Mouse (Mus musculus): Measurements from ENCODE around the gene Ppm1h. TPM values are rescaled to one million over a fixed set of nuclear protein-coding genes. Genes with fewer than 3 reads are reported as not detected.

Ppm1h gene
- polyA plus RNA-seq, 2 experiments, result 0.60 to 1.5 TPM

GRCm38 (mm10) chr10:122912701-122913368 is 234.3 kb downstream of the Ppm1h start:
- Histone ChIP-seq H3K9me3 (ENCODE audit: control insufficient read depth, low read length) (no peaks in the 10 kb centered on the region), H3K4me2 (ENCODE audit: low read depth) (no peak overlapping the region), H3K36me3 (replicated peaks; ENCODE audit: control insufficient read depth, insufficient read depth, low read depth) (no peaks in the 10 kb centered on the region), H3K4me3 (ENCODE audit: insufficient read depth in 1 of 2, low read depth in 2 of 2, low read length in 2 of 2) (no peak overlapping the region), H3K27me3 (ENCODE audit: control insufficient read depth, insufficient read depth, low read length) (no peaks in the 10 kb centered on the region), H3K4me1 (replicated peaks; ENCODE audit: control insufficient read depth in 2 of 2, insufficient read depth in 2 of 2, low read length in 1 of 2) (peaks cover 0 to 2% of the 10 kb centered on the region in 2 experiments; a peak in 1 of 4 replicates), H3K9ac (replicated peaks) (no peak overlapping the region), H3K27ac (no peak overlapping the region)
- TF ChIP-seq CTCF (IDR thresholded peaks at IDR 0.05; ENCODE audit: low read depth), result no peak
- TF ChIP-seq EP300 (IDR thresholded peaks at IDR 0.05; ENCODE audit: low read depth), result no peak
- WGBS (ENCODE audit: insufficient replicate concordance), result 42% methylated on average over 19 of the region's 19 CpGs
- DNase-seq (ENCODE audit: low read depth in 3 of 3, low spot score in 3 of 3) (no peak), ATAC-seq (ENCODE audit: insufficient read depth) (no peak; the same call in 1 of the 2 replicates)

DNA sequence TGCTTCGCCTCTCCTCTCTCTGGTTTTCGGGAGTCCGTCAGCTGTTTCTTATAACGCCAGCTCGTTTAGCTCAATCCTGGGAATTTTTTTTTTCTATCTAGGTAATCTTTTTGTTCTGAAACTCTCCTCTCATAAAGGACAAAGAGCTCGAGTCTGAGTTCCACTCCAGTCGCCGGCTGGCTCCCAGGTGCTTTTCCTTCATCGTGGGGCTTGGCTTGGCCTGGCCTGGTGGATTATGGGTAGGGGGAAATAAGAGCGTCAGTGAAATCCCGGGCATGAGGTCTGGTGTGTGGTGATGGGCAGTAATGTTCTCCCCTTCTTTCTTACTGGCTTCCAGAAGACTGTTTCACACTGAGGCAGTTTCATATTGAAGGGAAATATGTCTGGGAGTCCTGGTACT is 234.8 kb downstream of the Ppm1h start:
- Histone ChIP-seq H3K4me3 (ENCODE audit: insufficient read depth in 1 of 2, low read depth in 2 of 2, low read length in 2 of 2) (no peak overlapping the region), H3K36me3 (replicated peaks; ENCODE audit: control insufficient read depth, insufficient read depth, low read depth) (no peaks in the 10 kb centered on the region), H3K4me1 (replicated peaks; ENCODE audit: control insufficient read depth in 2 of 2, insufficient read depth in 2 of 2, low read length in 1 of 2) (peaks cover 0 to 2% of the 10 kb centered on the region in 2 experiments; a peak in 1 of 4 replicates), H3K27ac (no peak overlapping the region), H3K9me3 (ENCODE audit: control insufficient read depth, low read length) (no peaks in the 10 kb centered on the region), H3K9ac (replicated peaks) (no peak overlapping the region), H3K4me2 (ENCODE audit: low read depth) (no peak overlapping the region), H3K27me3 (ENCODE audit: control insufficient read depth, insufficient read depth, low read length) (no peaks in the 10 kb centered on the region)
- 67% methylated on average over 11 of the region's 11 CpGs for WGBS (ENCODE audit: insufficient replicate concordance)
- no peak for TF ChIP-seq EP300 (IDR thresholded peaks at IDR 0.05; ENCODE audit: low read depth)
- no peak for TF ChIP-seq CTCF (IDR thresholded peaks at IDR 0.05; ENCODE audit: low read depth)
- DNase-seq (ENCODE audit: low read depth in 3 of 3, low spot score in 3 of 3), result no peak
- no peak for ATAC-seq (ENCODE audit: insufficient read depth)

DNA sequence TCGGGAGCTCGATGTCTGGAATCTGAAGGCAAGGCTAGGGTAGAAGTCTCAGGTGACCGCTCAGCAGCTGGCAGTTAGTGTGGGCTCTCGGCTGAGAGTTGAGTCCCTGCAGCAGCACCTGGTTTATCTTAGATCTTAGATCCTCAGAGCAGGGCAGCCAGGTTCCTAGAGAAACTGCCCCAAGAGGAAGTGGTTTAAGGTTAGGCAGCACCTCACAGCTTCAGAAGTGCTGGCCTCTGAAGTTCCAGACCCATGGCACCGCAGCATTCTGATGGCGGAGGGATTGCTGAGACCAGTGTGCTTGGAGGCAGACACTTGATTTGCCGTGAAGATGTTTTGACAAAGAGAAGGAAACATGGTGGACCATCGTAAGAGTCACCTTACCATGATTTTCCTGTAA is 237.3 kb downstream of the Ppm1h start:
- no peak overlapping the region for H3K9ac ChIP-seq (replicated peaks)
- no peak overlapping the region for H3K4me3 ChIP-seq (ENCODE audit: insufficient read depth in 1 of 2, low read depth in 2 of 2, low read length in 2 of 2)
- DNase-seq (ENCODE audit: low read depth in 3 of 3, low spot score in 3 of 3), result no peak
- no peak for ATAC-seq (ENCODE audit: insufficient read depth)
- H3K27me3 ChIP-seq (ENCODE audit: control insufficient read depth, insufficient read depth, low read length), result no peaks in the 10 kb centered on the region
- TF ChIP-seq CTCF (IDR thresholded peaks at IDR 0.05; ENCODE audit: low read depth) (no peak), EP300 (IDR thresholded peaks at IDR 0.05; ENCODE audit: low read depth) (no peak)
- no peaks in the 10 kb centered on the region; a peak in 1 of 4 replicates for H3K4me1 ChIP-seq (replicated peaks; ENCODE audit: control insufficient read depth in 2 of 2, insufficient read depth in 2 of 2, low read length in 1 of 2)
- H3K36me3 ChIP-seq (replicated peaks; ENCODE audit: control insufficient read depth, insufficient read depth, low read depth), result no peaks in the 10 kb centered on the region
- no peak overlapping the region for H3K27ac ChIP-seq
- H3K9me3 ChIP-seq (ENCODE audit: control insufficient read depth, low read length), result no peaks in the 10 kb centered on the region
- no peak overlapping the region for H3K4me2 ChIP-seq (ENCODE audit: low read depth)
- WGBS (ENCODE audit: insufficient replicate concordance), result 65% methylated on average over 8 of the region's 8 CpGs

- H3K27me3 ChIP-seq (ENCODE audit: control insufficient read depth, insufficient read depth, low read length), result no peaks in the 10 kb centered on the region
- no peak for DNase-seq (ENCODE audit: low read depth in 3 of 3, low spot score in 3 of 3)
- 76% methylated on average over 14 of the region's 14 CpGs for WGBS (ENCODE audit: insufficient replicate concordance)
Observed at GRCm38 (mm10) chr10:122917648-122918324, 239.2 kb downstream of the Ppm1h start.

DNA sequence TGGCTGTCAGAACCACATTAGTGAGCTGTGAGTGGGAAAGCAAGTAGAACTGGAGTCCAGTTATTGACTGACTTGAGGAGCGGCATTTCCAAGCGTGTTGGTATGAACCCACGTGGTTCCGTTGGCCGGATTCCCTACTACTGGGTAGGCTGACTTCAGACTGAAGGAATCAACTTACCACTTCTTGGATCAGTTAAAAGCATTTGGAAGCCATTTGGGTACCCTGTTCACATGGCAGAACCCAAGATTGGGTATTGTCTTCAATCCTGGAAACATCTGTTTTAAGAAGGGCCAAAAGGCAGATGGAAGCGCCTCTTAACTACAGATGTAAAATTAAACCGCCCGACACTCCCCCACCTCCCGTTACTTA is 239.7 kb downstream of the Ppm1h start:
- H3K9ac ChIP-seq (replicated peaks), result no peak overlapping the region
- H3K27ac ChIP-seq, result no peak overlapping the region
- H3K9me3 ChIP-seq (ENCODE audit: control insufficient read depth, low read length), result no peaks in the 10 kb centered on the region
- H3K4me3 ChIP-seq (ENCODE audit: insufficient read depth in 1 of 2, low read depth in 2 of 2, low read length in 2 of 2), result no peak overlapping the region
- ATAC-seq (ENCODE audit: insufficient read depth) (no peak), DNase-seq (ENCODE audit: low read depth in 3 of 3, low spot score in 3 of 3) (no peak)
- H3K4me2 ChIP-seq (ENCODE audit: low read depth), result no peak overlapping the region
- no peak for TF ChIP-seq CTCF (IDR thresholded peaks at IDR 0.05; ENCODE audit: low read depth)
- no peak for TF ChIP-seq EP300 (IDR thresholded peaks at IDR 0.05; ENCODE audit: low read depth)
- no peaks in the 10 kb centered on the region for H3K4me1 ChIP-seq (replicated peaks; ENCODE audit: control insufficient read depth in 2 of 2, insufficient read depth in 2 of 2, low read length in 1 of 2)
- 84% methylated on average over 9 of the region's 9 CpGs for whole genome bisulfite sequencing (ENCODE audit: insufficient replicate concordance)
- no peaks in the 10 kb centered on the region for H3K36me3 ChIP-seq (replicated peaks; ENCODE audit: control insufficient read depth, insufficient read depth, low read depth)
- H3K27me3 ChIP-seq (ENCODE audit: control insufficient read depth, insufficient read depth, low read length), result no peaks in the 10 kb centered on the region

More at GRCm38 (mm10) chr10:122917648-122918324, 239.2 kb downstream of the Ppm1h start:
- TF ChIP-seq CTCF (IDR thresholded peaks at IDR 0.05; ENCODE audit: low read depth), result no peak
- TF ChIP-seq EP300 (IDR thresholded peaks at IDR 0.05; ENCODE audit: low read depth), result no peak
- no peak overlapping the region for H3K27ac ChIP-seq
- H3K9ac ChIP-seq (replicated peaks), result no peak overlapping the region
- no peaks in the 10 kb centered on the region; a peak in 1 of 4 replicates for H3K4me1 ChIP-seq (replicated peaks; ENCODE audit: control insufficient read depth in 2 of 2, insufficient read depth in 2 of 2, low read length in 1 of 2)
- no peaks in the 10 kb centered on the region for H3K9me3 ChIP-seq (ENCODE audit: control insufficient read depth, low read length)
- no peaks in the 10 kb centered on the region for H3K36me3 ChIP-seq (replicated peaks; ENCODE audit: control insufficient read depth, insufficient read depth, low read depth)
- no peak overlapping the region for H3K4me2 ChIP-seq (ENCODE audit: low read depth)
- H3K4me3 ChIP-seq (ENCODE audit: insufficient read depth in 1 of 2, low read depth in 2 of 2, low read length in 2 of 2), result no peak overlapping the region
- no peak for ATAC-seq (ENCODE audit: insufficient read depth)
